Mouse (Mus musculus): Measurements from ENCODE around the gene Myo15.
"Not testable (repeated sequence)": the region's sequence is repeated elsewhere in the genome, so short reads cannot be mapped to it uniquely, and the experiment has no call there.

The Myo15 gene

DNA sequence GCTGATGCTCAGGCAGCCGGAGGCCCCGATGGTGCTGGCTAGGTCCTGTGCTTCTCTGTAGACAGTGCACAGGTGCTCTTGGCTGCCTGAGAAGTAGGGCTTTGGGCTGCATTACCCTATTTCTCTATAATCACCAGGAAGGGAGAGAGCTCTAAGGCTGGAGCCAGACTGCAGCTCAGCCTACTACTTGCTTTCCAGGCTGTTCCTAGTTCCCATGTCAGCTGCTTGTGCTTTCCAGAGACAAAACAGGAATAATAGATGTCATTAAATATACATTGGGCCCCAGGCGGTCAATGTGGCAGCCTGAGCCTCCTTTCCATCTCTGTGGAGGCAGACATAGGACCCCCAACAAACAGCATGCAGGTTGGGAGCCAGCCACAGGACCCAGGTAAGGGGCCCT is at the start of gene Myo15:
Gene Myo15, plus strand, starts transcription at position 301 of the 400 bp plus-strand sequence.
- no peak for DNase-seq (ENCODE audit: low spot score)

DNA sequence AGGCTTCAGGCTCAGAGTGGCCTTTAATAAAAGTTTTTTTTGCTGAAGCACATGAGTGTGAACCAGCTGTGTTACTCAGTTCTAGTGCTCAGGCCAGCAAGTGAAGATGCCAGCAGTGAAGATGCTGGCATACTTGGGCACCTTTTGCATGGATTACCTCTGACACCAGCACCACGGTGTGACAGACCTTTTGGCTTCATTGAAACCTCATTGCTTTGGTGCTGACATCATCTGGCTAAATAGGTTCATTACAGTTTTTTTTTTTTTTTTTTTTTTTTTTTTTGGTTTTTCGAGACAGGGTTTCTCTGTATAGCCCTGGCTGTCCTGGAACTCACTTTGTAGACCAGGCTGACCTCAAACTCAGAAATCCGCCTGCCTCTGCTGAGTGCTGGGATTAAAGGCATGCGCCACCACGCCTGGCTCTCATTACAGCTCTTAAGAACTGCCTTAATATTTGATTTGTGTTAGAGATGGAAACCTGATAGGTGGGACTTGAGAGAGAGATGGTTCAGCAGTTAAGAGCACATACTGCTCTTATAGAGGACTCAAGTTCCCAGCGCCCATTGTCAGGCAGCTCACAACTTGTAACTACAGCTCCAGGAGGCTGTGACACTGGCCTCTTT is 47.0 kb upstream of the Myo15 start:
- DNase-seq (ENCODE audit: low spot score), result no peak

DNA sequence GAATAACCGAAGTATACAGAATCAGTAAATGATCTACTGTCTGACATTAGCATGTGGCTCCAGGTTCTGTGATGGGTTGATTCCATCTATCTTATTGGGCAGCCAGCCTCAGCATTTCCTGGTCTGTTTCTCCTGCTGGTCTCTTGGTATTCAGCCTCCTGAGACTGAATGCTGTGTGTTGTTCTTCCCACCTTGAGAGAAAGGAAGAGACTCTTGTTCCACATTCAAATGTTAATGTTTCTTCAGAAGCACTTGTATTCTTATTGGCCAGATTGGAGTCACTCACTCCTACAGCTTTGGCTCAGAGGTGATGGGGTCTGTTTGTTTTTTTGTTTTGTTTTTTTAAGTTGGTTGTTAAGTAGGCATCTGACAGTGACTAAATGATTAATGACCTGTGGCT is 46.1 kb upstream of the Myo15 start:
- DNase-seq (ENCODE audit: low spot score), result no peak

DNA sequence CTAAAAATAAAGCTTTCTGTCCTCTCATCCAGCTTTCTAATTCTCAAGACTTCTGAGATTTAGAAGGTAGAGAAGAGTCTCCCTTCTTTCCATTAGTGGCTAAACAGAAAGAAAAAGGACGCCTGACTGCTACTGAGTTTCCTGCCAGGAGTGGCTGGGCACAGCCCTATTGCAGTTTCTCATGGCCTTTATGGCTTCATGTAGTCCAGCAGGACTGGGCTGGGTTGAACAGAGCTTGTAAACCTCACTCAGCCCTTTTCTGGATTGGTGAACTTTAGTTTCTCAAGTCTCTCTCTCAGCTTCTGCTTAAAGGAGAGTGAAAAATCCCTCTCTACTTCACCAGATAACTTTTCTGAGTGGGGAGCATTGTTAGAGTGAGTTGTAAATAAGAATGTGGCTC is 42.7 kb upstream of the Myo15 start:
- DNase-seq (ENCODE audit: low spot score), result no peak

DNA sequence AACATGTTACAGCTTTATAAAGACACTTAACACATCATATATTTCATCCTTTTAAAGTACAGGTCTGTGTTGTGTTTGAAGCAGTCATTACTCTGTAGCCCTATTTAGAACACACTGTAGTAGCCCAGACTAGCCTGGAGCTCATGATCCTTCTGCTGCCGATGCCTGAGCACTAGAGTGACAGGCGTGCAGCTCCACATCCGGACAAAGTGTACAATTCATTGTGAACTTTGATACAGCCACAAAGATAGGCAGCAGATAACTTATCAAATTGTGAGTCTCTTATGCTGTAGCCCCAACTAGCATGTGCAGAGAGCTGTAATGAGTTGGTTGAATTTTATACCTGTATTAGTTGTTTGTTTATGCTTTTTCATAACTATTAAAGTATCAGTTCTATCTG is 41.5 kb upstream of the Myo15 start:
- DNase-seq (ENCODE audit: low spot score), result no peak

DNA sequence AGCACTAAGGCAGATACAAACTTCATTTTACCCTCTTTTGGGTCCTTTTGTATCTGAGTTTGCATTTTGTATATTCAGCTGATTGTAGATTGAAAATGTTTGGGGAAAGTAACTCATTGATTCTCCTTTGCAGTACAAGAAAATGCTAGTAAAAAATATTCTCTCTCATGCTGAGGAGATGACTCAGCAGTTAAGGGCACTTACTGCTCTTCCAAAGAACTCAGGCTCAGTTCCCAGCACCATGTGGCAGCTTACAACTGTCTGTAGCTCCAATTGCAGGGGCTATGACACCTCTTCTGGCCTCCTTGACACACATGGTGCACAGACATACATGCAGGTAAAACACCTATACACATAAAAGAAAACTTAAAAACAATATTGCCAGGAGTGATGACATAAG is 35.6 kb upstream of the Myo15 start:
- DNase-seq (ENCODE audit: low spot score), result no peak

DNA sequence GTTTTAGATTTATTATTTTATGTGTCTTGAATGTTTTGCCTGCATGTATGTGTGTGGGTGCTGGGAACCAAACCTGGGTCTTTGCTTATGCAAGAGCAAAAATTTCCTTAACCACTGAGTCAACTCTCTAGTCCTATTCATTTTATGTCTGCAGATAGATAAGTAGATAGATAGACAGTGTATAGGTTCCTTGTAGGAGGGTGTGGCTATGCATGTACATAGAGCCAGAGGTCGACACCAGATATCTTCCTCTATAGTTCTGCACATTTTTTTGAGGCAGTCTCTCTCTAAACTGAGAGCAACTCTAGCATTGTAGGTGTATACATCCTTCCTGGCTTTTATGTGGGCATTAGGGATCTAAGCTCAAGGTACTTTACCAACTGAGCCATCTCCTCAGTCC is 34.0 kb upstream of the Myo15 start:
- DNase-seq (ENCODE audit: low spot score), result no peak

DNA sequence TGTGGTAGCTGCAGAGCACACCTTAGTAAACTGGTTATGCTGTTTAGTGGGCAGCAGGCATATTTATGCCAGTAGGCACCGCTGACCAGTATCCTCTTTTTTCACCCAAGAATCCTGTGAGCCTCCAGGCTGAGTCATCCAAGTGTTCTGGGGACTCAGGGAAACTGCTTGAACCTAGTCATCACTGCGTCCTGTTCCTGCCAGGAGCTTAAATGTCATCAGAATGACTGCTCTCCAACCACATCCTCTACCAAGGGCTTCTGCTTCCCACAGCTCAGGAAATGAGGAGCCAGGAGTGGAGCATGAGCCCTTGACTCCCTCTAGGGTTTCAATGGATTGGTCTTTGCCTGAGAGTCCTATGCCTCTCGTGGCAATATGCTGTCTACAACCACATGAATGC is 32.5 kb upstream of the Myo15 start:
- DNase-seq (ENCODE audit: low spot score), result no peak

DNA sequence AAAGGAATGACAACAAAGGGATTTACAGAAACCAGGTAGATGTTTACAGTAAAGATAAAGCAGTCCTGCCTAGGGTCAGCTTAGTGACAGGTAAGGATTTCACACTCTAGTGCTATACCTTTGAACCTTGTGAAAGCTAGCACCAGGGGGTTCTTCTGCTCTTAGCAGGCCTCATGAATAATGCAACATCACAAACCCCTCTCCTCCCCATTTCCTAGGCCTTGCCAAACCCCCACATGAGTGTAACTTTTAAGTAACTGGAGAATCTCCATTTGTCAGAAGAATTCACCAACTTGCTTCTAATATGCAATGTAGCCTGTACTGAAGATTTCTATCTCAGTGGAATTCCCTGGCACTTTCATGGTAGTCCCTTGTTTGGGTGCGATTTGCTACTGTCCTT is 29.5 kb upstream of the Myo15 start:
- DNase-seq (ENCODE audit: low spot score), result not testable (repeated sequence)

DNA sequence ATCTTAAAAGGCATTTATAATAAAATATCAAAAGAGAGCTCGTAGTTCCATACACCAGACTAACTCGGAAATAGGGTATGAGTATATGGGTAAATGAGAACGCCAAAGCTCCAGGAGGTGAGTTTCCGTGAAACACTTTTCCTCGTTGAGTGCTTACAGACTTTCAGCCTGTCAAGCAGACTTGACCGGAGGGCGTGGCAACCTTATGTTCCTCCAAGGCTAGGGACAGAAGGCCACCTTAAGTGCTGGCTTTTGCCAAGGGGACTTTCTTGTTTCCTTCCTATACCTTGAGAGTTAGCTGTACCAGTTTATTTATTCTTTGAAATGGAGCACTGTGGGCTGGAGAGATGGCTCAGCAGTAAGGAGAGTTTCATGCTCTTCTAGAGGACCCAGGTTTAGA is 29.0 kb upstream of the Myo15 start:
- DNase-seq (ENCODE audit: low spot score), result no peak

DNA sequence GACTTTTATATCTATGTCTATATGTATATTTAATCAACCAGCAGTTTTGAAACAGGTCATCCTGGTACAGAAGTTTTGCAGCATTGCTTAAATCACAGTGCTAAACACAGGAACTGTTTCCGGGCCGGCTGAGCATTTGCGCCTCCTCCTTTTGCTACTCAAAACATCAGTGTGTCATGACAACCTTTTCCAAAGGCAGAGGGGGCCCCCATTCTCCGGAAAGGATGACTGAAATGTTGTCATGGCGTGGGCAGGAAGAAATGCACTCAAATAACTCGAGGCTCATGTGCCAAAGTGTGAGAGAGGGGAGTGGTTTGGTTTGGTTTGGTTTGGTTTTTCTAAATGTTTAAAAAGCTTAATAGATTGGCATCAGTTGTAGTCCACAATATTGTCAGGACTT is 26.2 kb upstream of the Myo15 start:
- no peak for DNase-seq (ENCODE audit: low spot score)

DNA sequence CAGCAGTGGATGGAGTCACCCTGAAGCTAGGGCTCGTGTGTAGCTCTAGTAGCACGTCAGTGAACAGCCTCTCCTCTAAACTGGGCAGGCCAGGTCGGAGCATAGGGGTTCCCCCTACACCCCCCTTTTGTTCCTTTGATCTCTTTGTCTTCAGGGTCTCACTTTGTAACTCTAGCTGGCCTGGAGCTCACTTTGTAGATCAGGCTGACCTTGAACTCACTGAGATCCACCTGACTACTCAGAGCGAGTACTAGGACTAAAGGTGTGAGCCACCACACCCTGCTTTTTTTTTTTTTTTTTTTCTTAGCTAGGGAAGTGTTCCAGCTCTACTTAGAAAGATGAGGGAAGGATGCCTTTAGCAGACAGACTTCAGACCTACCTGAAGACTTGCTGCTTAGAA is 25.1 kb upstream of the Myo15 start:
- no peak for DNase-seq (ENCODE audit: low spot score)

DNA sequence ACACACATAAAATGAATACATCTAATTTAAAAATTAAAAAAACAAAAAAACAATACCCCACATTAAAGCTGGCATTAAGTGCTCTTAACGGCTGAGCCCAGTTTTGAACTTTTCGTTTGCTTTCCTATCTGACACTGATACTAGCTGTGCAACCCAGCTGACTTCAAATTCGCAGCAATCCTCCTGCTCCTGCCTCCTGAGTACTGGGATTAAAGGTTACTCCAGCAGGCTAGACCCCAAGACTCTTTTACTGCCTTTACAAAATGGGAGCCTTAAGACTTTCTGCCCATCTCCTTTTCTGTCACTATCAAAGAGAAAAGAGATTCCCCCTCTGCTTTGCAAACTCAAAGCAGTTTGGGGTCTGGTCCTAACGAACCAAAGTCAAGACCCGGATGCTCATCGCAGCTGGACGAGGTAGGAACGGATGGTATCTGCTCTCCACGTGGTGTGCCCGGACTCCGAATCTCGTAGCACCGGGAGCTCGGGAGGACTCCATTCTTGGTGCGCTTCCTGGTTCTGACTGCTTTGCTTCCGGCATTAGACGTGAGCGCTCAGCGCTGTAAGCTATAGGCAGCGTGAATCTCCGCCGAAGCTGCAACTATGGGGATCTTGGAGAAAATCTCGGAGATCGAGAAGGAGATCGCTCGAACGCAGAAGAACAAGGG is 14.9 kb upstream of the Myo15 start, which contains the start of gene Drg2:
Gene Drg2, plus strand, starts transcription at position 512 of the 665 bp plus-strand sequence.
- DNase-seq (ENCODE audit: low spot score), result peak; percentile 88

DNA sequence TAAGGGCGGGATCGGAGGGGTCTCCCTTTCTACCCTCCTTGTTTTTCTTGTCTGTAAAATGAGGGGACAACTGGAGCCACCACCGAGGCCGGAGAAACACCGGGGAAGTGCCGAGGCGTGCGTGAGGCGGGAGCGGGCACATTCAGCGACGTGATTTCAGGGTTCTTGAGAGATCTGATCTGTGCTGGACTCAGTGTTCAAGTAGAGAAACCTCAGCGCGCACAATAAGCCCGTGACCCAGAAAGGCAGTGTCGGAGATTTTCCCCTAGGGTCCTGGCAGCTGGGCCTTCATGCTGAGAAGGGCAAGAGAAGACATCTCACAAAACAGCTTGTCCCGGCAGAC is 14.4 kb upstream of the Myo15 start:
- DNase-seq (ENCODE audit: low spot score), result no peak

DNA sequence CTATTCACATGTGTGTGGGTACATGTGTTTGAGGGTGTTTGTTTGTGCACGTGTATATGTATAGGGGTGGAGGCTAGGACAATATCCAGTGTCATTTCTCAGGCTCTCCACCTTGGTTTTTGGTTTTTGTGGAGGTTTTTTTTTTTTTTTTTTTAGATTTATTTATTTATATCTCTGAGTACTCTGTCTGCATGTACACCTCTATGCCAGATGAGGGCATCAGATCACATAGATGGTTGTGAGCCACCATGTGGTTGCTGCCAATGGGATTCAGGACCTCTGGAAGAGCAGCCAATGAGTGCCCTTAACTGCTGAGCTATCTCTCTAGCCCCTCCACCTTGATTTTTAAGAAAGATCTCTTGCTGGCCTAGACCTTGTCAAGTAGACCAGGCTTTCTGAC is 11.2 kb upstream of the Myo15 start:
- no peak for DNase-seq (ENCODE audit: low spot score)

DNA sequence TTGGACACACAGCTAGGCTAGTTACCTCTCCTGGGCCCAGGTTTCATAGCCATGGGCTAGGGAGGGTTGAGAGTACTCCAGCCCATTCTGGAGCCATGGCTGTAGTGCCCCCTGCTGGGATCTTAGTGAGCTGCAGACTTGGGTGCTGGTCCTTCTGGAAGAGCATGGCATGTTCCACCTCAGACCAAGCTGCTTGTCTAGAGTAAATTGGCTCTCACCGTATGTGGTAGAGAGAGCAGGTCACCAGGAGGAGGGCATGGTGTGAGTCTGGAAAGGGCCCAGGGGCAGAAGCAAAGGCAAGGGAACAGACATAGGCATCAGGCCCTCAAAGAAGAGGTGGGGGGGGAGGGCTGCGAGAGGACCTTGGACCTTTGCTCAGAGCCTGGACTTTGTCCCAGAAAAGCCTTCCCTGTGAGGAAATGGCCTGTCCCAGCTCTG is 3.2 kb upstream of the Myo15 start:
- no peak for DNase-seq (ENCODE audit: low spot score)

DNA sequence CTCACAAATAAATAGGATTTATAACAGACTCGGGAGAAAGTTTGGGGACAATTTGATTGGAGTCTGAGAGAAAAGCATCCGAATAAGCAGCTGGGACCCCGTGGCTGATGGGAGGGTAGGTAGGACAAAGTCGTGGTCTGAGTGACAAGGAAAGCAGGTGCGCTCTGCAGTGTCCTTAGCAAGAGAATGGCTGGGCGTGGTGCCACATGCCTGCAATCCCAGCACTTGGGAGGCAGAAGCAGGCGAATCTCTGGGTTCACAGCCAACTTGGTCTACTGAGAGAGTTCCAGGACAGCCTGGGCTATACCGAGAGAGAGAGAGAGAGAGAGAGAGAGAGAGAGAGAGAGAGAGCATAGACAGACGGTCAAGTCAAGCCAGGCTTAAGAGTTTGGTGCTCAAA is 1.6 kb downstream of the Myo15 start:
- no peak for DNase-seq (ENCODE audit: low spot score)

DNA sequence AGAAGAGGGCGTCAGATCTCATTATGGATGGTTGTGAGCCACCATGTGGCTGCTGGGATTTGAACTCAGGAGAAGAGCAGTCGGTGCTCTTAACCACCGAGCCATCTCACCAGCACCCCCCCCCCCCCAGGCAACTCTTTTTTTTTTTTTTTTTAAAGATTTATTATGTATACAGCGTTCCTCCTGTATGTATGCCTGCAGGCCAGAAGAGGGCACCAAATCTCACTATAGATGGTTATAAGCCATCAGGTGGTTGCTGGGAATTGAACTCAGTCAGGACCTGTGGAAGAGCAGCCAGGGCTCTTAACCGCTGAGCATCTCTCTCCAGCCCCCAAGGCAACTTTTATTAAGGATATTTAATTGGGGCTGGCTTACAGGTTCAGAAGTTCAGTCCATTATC is 5.4 kb downstream of the Myo15 start:
- DNase-seq (ENCODE audit: low spot score), result no peak

DNA sequence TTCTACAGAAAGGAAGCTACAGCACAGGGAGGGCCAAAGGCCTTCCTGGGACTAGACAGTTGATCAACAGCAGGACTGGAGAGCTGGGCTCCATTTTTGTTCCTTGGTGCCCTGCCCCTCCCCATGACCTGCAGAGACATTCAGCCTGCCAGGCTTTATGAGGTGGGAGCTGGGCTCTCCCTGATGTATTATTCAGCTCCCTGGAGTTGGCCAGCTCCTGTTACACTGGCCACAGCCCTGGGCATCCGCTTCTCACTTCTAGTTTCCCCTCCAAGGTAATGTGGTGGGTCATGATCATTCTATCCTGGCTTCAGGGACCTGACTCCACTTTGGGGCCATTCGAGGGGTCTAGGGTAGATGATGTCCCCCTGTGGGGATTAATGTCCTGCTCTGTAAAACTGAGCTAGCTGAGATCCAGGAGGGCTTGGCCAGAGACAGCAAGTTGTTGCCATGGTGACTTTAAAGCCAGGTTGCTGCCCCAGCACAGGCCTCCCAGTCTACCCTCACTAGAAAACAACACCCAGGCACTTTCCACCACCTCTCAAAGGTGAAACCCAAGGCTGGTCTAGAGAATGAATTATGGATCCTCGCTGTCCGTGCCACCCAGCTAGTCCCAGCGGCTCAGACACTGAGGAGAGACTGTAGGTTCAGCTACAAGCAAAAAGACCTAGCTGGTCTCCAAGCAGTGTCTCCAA is 6.7 kb downstream of the Myo15 start:
- DNase-seq (ENCODE audit: low spot score), result no peak

DNA sequence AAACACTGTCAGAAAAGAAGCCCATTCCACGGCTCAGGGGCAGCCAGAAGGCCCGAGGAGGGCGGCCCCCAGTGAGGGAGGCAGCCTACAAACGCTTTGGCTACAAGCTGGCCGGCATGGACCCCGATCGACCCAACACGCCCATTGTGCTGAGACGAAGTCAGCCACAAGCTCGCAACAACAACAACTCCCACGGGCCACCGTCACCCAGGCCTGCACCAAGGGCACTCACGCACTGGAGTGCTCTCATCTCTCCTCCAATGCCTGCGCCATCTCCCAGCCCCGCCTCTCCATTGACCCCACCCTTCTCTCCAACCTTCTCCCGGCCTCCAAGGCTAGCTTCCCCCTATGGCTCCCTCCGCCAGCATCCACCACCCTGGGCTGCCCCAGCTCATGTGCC is 9.0 kb downstream of the Myo15 start:
- no peak for DNase-seq (ENCODE audit: low spot score)

DNA sequence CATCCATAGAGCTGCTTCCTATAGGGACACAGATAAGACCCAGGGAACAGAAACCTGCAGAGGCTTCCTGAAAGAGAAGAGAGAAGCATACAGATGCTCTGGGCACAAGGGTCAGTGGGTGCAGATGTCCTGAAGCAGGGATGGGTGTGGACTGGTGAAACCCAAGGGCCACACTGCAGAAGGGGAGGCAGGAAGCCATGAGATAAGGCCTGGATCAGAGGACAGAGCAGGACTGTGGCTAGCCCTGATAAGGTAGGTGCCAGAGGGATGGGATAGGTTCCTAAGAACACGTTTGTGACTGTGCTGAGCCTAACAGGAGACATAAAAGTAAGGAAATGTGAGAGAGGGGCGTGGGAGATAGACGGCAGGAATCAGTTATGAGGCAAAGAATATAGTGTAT is 17.1 kb downstream of the Myo15 start:
- DNase-seq (ENCODE audit: low spot score), result no peak

DNA sequence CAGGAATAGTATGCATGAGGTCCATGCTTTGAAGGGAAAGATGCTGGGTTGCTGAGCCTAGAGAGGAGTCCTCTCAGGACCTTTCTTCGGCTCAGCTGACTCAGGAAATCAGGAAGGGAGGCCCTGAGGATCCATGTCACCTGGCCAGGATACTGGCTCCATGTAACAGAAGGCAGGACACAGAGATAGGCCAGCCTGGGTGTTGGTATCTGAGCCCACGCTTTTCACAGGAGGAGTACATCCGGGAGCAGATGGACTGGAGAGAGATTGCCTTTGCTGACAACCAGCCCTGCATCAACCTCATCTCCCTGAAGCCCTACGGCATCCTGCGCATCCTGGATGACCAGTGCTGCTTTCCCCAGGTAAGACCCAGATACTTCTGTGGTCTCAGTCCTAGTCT is 23.6 kb downstream of the Myo15 start:
- DNase-seq (ENCODE audit: low spot score), result no peak

DNA sequence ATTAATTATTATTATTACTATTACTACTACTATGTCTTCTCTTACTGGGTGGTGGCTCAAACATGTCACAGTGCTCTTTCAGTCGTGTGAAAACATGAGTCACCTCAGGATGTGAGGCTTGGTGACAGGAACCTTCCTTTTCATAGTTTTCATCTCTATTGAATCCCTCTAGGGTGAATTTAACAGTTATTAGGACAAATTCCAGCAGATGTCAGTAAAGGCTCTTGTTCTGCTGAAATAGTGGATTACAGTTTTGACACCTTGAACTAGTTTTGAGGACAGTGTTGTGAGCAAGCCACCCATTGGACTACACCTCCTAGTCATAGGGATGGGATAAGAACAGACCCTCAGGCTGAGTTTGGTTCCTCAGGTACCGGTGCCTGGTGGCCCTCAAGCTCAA is 26.6 kb downstream of the Myo15 start:
- DNase-seq (ENCODE audit: low spot score), result no peak

DNA sequence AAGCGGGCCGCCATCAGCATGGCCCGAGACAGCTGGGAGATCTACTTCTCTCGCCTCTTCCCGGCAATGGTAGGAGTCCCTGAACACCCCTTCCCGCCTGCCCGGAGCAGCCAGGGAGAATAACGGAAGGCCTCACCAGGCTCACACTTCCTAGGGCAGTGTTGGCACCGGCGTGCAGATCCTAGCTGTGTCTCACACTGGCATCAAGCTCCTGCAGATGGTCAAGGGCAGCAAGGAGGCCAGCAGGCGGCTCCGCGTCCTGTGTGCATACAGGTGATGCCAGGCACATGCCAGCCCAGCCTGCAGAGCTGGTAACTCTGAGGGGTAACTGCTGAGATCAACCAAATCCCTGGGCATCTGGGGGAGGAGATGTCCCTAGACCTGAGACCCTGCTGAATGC is 38.1 kb downstream of the Myo15 start:
- DNase-seq (ENCODE audit: low spot score), result no peak

All from testis, postnatal 14 days (tissue).